Mouse (Mus musculus) adrenal gland, postnatal 36 days (tissue): Measurements from ENCODE around the gene Men1. TPM values are rescaled to one million over a fixed set of nuclear protein-coding genes. Genes with fewer than 3 reads are reported as not detected.
A peak's percentile ranks its signal among the peaks of the same experiment; 100 is the strongest.

Source experiments
- DNase-seq, 2 experiments: peaks; one replicate each; pipeline ENCODE4 v3.0.0; 2021; ENCODE audit warnings: mixed read lengths in 1 of 2
- total RNA-seq, 2 experiments: library from RNA; stranded (reverse); gene quantifications; 2 replicates each; pipeline ENCODE4 v1.2.3; 2021

The Men1 gene
- total RNA-seq, 2 experiments from 2014 or later = 48.7 to 56.3 TPM

- no peak for DNase-seq
These were observed 4.4 kb downstream of the Men1 start for GRCm38 (mm10) chr19:6339191-6339590.

DNA sequence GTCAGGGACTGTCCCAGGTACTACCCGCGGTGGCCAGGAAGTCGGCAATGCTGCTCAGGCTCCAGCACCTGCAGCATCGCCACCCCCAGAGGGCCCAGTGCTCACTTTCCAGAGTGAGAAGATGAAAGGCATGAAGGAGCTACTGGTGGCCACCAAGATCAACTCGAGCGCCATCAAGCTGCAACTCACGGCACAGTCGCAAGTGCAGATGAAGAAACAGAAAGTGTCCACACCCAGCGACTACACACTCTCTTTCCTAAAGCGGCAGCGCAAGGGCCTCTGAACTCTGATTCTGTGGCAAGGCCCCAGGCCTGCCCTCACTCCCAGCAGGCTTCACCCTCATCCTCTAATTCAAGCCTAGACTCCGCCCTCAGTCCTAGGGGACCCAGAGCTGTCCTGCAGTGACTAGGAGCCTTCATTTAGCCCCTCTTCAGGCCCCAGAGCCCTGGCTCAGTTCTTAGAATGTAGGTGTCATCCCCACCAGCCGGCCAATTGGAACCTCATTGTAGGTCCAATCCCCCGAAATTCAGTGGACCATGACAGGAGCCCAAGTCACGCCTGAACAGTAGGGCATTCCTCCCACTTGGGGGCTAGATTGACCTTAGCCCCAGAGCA lies 5.2 kb downstream of the Men1 start:
- DNase-seq = peak; percentile 17 to 51

DNA sequence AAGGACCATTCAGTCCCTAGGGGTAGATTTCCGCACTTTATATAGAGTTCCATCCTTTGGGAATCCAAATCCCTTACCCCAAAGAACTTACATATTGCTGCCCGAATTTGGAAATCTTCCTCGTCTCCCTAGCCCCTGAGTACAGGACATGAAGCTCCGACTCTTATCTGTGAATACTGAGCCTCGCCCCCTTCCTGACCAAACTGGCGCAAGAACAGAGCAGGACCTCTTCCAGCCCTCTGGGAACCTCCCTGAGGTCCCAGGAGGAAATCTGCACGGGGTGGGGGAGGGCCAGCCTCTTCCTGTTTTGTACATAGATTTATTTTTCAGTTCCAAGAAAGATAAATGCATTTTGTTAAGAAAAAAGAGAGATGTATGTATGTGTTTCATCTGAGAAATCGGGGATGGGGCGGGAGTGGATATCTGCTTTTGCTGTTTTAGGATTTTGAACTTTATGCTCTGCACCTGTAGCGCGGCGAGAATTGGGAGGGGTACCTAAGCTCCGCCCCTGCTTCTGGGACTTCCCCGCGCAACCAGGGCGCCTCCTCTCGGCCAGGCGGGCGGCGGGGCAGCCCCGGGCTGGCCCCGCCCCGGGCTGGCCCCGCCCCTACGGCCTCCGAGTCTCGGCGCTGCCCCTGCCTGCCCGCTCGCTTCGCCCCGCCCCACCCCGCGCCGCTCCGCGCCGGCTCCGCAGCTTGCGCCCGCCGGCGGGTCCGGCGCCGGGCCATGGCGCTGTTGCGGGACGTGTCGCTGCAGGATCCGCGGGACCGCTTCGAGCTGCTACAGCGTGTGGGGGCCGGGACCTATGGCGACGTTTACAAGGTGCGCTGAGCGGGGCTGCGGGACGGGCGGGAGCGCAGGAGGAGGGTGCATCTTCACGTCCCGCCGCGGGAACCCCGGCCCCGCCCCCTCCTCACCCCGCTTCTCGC lies 6.0 kb downstream of the Men1 start, which contains the start of gene Map4k2:
Map4k2 (plus strand) TSS at position 612 of the 929 bp plus-strand sequence.
- peak; percentile 93 to 97 for DNase-seq

DNA sequence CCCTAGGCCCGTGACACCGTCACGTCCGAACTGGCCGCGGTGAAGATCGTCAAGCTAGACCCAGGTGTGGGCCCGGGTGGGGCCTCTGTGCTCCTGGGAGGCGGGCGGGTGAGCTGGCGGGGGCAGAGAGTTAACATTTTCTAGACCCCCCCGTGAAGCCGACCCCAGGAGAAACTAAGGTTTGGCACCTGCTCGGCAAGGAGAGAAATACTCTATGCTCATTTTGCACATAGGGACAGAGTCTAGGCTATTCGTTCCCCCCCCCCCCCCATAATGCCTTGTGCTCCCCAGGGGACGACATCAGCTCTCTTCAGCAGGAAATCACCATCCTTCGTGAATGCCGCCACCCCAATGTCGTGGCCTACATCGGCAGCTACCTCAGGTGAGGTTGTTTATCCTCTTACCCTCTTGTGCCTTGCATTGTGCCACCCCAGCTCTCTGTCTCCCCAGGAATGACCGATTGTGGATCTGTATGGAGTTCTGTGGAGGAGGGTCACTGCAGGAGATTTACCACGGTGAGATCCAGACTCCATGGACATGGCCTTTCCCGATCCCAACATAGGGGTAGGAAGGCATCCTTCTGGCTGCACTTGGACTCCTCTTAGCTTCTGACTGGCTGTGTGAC lies 6.8 kb downstream of the Men1 start:
- peak in 1 of 2 experiments; percentile 16 for DNase-seq

DNA sequence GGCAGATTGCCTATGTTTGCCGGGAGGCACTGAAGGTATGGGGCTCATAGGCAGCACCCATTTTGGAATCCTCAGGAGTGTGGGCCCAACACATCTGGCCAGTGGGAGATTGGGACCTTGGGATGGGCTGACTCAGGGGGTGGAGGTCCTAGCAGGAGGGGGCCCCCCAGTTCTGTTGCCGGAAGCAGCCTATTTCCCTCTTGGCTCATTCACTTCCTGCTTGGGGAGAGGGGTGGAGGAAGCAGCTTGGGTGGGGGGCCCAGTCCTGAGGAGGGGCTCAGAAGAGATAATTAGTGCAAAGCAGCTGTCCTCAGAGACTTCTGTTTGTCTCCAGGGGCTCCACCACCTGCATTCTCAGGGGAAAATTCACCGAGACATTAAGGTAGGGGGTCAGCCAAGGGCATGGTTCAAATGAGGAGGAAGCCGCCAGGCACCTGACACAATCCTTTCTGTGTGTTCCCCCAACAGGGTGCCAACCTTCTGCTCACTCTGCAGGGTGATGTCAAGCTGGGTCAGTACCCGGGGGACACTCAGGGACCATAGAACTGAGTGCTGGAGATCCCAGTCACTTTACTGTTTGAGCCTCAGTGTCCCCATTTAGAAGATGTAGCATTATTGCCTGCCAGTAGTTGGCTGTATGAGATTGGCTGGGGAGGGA lies 7.6 kb downstream of the Men1 start:
- no peak for DNase-seq

DNA sequence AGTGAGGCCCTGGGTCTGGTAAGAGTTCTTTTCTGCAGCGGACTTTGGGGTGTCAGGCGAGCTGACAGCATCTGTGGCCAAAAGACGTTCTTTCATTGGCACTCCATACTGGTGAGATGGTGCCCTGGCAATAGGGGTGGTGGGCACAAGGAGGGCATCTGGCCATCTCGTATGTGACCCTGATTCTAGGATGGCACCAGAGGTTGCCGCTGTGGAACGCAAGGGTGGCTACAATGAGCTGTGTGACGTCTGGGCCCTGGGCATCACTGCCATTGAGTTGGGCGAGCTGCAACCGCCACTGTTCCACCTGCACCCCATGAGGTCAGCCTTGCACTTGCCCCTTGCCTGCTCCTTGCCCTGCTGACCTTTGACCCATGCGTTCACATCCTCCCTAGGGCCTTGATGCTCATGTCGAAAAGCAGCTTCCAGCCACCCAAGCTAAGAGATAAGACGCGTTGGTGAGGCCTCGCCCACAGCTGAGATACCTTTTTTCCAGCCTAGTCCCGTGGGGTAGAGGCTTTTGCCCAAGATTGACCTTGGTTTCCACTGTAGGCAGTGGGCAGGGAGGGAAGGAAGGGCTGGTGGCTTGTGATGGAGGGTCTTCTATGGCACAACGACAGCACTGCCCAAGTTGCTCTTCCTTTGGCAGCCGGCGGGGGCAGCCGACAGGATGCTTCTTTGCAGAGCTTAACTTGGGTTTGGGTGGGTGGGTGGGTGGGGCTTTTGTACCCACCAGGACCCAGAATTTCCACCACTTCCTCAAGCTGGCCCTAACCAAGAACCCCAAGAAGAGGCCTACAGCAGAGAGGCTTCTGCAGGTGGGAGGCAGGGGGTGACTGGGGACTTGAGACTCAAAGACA lies 8.5 kb downstream of the Men1 start:
- no peak for DNase-seq

GRCm38 (mm10) chr19:6343996-6344395 lies 9.2 kb downstream of the Men1 start:
- no peak for DNase-seq

GRCm38 (mm10) chr19:6346023-6346422 lies 11.2 kb downstream of the Men1 start:
- no peak for DNase-seq

DNA sequence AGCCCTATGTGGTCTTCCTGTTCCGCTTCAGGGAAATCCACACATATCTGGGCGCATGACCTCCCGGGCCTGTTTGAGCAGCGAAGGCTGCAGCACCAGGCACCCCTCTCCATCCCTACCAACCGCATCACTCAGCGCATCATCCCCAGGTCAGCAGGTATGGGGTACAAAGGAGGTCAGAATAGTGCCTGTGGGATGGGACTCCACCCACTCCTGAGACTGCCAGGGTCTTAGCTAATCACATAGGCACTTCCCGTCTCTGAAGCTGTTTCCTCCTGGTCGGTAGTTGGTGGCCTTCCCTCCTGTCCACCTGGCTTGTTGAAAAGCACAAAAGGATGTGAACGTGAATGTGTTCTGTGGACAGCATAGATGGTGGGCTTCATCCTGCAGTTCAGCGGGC lies 11.9 kb downstream of the Men1 start:
- no peak for DNase-seq

DNA sequence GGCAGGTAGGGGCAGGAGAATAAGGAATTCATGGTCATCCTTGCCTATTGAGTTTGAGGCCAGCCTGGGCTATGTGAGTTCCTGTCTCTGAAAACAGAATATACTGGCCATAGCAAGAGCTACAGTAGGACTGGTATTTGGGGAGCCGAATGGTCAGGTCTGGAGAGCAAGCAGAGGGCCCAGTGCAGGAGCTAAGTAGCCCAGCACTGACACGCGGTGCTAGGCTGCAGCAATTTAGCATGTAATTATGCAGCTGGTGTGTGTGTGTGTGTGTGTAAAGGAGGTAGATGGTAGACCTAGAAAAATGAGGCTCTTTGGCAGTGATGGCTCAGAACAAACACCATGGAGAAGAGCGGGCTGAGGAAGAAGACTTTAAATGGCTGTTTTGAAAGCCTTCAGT lies 12.8 kb downstream of the Men1 start:
- DNase-seq = no peak

GRCm38 (mm10) chr19:6348717-6349116 lies 13.9 kb downstream of the Men1 start:
- DNase-seq = no peak

- peak; percentile 50 to 73 for DNase-seq
These were observed 14.6 kb downstream of the Men1 start for GRCm38 (mm10) chr19:6349215-6349983.

DNA sequence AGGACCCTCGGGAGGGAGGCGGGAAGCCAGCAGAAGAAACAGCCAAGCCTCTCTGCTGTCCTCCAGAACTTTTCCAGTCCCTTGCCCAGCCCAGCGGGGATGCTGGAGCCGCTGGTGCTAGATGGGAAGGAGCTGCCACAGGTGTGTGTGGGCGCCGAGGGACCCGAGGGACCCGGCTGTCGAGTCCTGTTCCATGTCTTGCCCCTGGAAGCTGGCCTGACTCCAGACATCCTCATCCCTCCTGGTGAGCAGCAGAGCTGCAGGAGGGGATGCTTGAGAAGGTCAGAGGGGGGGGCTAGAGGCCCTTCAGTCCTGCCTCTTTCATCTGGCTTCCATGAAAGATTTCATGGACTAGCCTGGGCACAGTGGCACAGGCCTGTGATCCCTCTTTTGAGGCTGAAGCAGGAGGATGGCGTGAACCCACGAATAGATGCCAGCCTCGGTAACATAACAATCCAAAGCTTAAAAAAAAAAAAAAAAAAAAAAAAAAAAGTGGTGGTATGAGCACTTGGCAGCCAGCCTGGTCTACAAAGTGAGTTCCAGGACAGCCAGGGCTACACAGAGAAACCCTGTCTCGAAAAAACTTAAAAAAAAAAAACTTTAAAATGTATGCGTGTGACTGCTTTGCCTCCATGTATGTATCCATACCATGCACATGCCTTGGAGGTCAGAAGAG lies 16.8 kb downstream of the Men1 start:
- DNase-seq = no peak

GRCm38 (mm10) chr19:6352107-6352505 lies 17.3 kb downstream of the Men1 start:
- no peak for DNase-seq

DNA sequence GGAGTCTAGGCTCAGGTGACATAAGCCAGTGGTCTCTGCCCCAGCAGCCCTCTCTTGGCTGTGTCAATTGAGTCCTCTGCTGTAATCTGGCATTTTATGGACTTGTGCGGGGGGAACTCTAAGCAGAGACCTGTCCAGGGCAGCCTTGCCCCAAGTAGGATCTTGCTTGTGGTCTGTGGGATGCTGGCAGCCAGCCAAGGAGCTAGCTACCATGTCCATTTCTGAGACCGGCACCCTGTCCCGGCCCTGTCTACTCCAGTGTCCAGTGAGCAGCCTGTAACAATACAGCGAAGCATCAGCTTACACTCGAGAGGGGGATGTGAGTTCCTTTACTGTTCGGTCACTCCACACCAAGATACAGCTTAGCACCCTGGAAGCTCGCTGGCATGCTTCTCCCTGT lies 19.3 kb downstream of the Men1 start:
- DNase-seq = no peak

- no peak for DNase-seq
These were observed 26.5 kb downstream of the Men1 start for GRCm38 (mm10) chr19:6361291-6361690.

DNA sequence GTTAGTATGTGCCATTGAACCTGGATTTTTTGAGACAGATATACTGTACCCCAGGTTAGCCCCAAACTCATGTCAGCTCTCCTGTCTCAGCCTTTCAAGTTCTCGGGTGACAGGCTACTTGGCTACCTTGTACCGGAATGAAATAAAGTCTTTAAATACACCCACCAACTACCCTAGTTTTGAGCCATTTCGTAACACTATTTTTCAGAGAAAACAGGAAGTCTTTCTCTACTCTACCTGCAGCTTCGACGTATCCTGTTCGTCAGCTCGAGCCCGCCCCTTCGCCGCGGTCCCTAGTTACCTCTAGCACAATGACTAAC lies 28.3 kb downstream of the Men1 start:
- DNase-seq = no peak

- DNase-seq = peak; percentile 100
These were observed 28.8 kb downstream of the Men1 start, which contains the start of gene Sf1 for GRCm38 (mm10) chr19:6363411-6364240. Sf1 (plus strand) TSS chr19:6363690.

- peak; percentile 94 to 95 for DNase-seq
These were observed 29.5 kb downstream of the Men1 start for GRCm38 (mm10) chr19:6364317-6364725.
